Mouse (Mus musculus) embryonic fibroblast, embryonic 13.5 days (primary cell): ENCODE results near the gene Gnptab.

Source experiments
- CTCF ChIP-seq: IDR thresholded peaks from 2 replicates; pipeline ENCODE4 v1.5.1; 2011; ENCODE audit warnings: mild to moderate bottlenecking, control low read depth, low read length, moderate library complexity, borderline replicate concordance; ENCODE audit not compliant: insufficient read depth
- POLR2A ChIP-seq: IDR thresholded peaks from 2 replicates; pipeline ENCODE4 v1.6.1; 2011; ENCODE audit warnings: low read depth, mild to moderate bottlenecking, control low read depth, low read length, moderate library complexity

- TF ChIP-seq CTCF (no peak), POLR2A (no peak)
These were observed 25.3 kb downstream of the Gnptab start for GRCm38 (mm10) chr10:88404220-88404619.
